Mouse (Mus musculus): ENCODE results near the gene Gm9048. TPM values are rescaled to one million over a fixed set of nuclear protein-coding genes. Genes with fewer than 3 reads are reported as not detected.
A peak's percentile ranks its signal among the peaks of the same experiment; 100 is the strongest.
"Not testable (repeated sequence)": the region's sequence is repeated elsewhere in the genome, so short reads cannot be mapped to it uniquely, and the experiment has no call there.

Gm9048 gene
- polyA plus RNA-seq (2014; fragmentation: Nextera tagmentation; extraction: Ambion mirVana), result not detected in 2 replicates

GRCm38 (mm10) chr10:118348579-118348978, at the start of gene Gm9048:
TSS of gene Gm9048 (minus strand) at chr10:118348679.
- H3K9ac ChIP-seq; H3K4me2 ChIP-seq (replicated peaks); H3K4me3 ChIP-seq (replicated peaks; ENCODE audit: low read length); H3K27ac ChIP-seq; H3K4me1 ChIP-seq (replicated peaks; ENCODE audit: control insufficient read depth, insufficient read depth, low read length); H3K27me3 ChIP-seq (ENCODE audit: control insufficient read depth, insufficient read depth, low read length); DNase-seq (ENCODE audit: low spot score); ATAC-seq (ENCODE audit: low FRiP score); H3K9me3 ChIP-seq (ENCODE audit: control insufficient read depth, low read length); H3K36me3 ChIP-seq (replicated peaks; ENCODE audit: control insufficient read depth, insufficient read depth): not testable (repeated sequence)
- WGBS, result 100% methylated on average over 1 of the region's 14 CpGs

- 7% methylated on average over 10 of the region's 10 CpGs for WGBS
- ATAC-seq (ENCODE audit: low FRiP score) (peak; percentile 91), DNase-seq (ENCODE audit: low spot score) (peak; percentile 92)
- Histone ChIP-seq H3K4me3 (replicated peaks; ENCODE audit: low read length) (no peak overlapping the region), H3K9ac (peak overlapping the region; percentile 29; the same call in 1 of the 2 replicates), H3K27ac (no peak overlapping the region), H3K4me1 (replicated peaks; ENCODE audit: control insufficient read depth, insufficient read depth, low read length) (no peaks in the 10 kb centered on the region), H3K36me3 (replicated peaks; ENCODE audit: control insufficient read depth, insufficient read depth) (no peaks in the 10 kb centered on the region), H3K4me2 (replicated peaks) (peak overlapping the region; percentile 45), H3K27me3 (ENCODE audit: control insufficient read depth, insufficient read depth, low read length) (no peaks in the 10 kb centered on the region), H3K9me3 (ENCODE audit: control insufficient read depth, low read length) (no peaks in the 10 kb centered on the region)
Measured at GRCm38 (mm10) chr10:118370443-118370842, 22.0 kb upstream of the Gm9048 start.

GRCm38 (mm10) chr10:118369518-118369917, 21.0 kb upstream of the Gm9048 start:
- 85% methylated on average over 9 of the region's 9 CpGs for WGBS
- H3K27ac ChIP-seq, result no peak overlapping the region
- no peaks in the 10 kb centered on the region for H3K9me3 ChIP-seq (ENCODE audit: control insufficient read depth, low read length)
- no peak overlapping the region for H3K4me2 ChIP-seq (replicated peaks)
- no peaks in the 10 kb centered on the region for H3K27me3 ChIP-seq (ENCODE audit: control insufficient read depth, insufficient read depth, low read length)
- H3K4me1 ChIP-seq (replicated peaks; ENCODE audit: control insufficient read depth, insufficient read depth, low read length), result no peaks in the 10 kb centered on the region
- DNase-seq (ENCODE audit: low spot score), result no peak
- no peaks in the 10 kb centered on the region for H3K36me3 ChIP-seq (replicated peaks; ENCODE audit: control insufficient read depth, insufficient read depth)
- H3K4me3 ChIP-seq (replicated peaks; ENCODE audit: low read length), result no peak overlapping the region
- no peak overlapping the region for H3K9ac ChIP-seq
- no peak for ATAC-seq (ENCODE audit: low FRiP score)

GRCm38 (mm10) chr10:118354005-118354404, 5.5 kb upstream of the Gm9048 start, which contains the start of gene Gm9049:
TSS of gene Gm9049 (minus strand) at chr10:118354105.
- ATAC-seq (ENCODE audit: low FRiP score); H3K9me3 ChIP-seq (ENCODE audit: control insufficient read depth, low read length); H3K27me3 ChIP-seq (ENCODE audit: control insufficient read depth, insufficient read depth, low read length); H3K4me1 ChIP-seq (replicated peaks; ENCODE audit: control insufficient read depth, insufficient read depth, low read length); H3K9ac ChIP-seq; H3K36me3 ChIP-seq (replicated peaks; ENCODE audit: control insufficient read depth, insufficient read depth); DNase-seq (ENCODE audit: low spot score); H3K4me3 ChIP-seq (replicated peaks; ENCODE audit: low read length); H3K4me2 ChIP-seq (replicated peaks); H3K27ac ChIP-seq: not testable (repeated sequence)
- WGBS, result no CpG with 5 or more reads among the region's 11 CpGs

- not testable (repeated sequence) for H3K4me3 ChIP-seq (replicated peaks; ENCODE audit: low read length); DNase-seq (ENCODE audit: low spot score); H3K27ac ChIP-seq; H3K4me1 ChIP-seq (replicated peaks; ENCODE audit: control insufficient read depth, insufficient read depth, low read length); H3K9ac ChIP-seq; H3K4me2 ChIP-seq (replicated peaks); H3K36me3 ChIP-seq (replicated peaks; ENCODE audit: control insufficient read depth, insufficient read depth); ATAC-seq (ENCODE audit: low FRiP score); H3K9me3 ChIP-seq (ENCODE audit: control insufficient read depth, low read length); H3K27me3 ChIP-seq (ENCODE audit: control insufficient read depth, insufficient read depth, low read length)
- no CpG with 5 or more reads among the region's 14 CpGs for WGBS
Measured at GRCm38 (mm10) chr10:118343155-118343554, 5.3 kb downstream of the Gm9048 start, which contains the start of gene Gm9046. TSS of gene Gm9046 (minus strand) at chr10:118343255.

- DNase-seq (ENCODE audit: low spot score); H3K4me2 ChIP-seq (replicated peaks); H3K9ac ChIP-seq; H3K4me3 ChIP-seq (replicated peaks; ENCODE audit: low read length); H3K27me3 ChIP-seq (ENCODE audit: control insufficient read depth, insufficient read depth, low read length); H3K36me3 ChIP-seq (replicated peaks; ENCODE audit: control insufficient read depth, insufficient read depth); H3K9me3 ChIP-seq (ENCODE audit: control insufficient read depth, low read length); H3K4me1 ChIP-seq (replicated peaks; ENCODE audit: control insufficient read depth, insufficient read depth, low read length); ATAC-seq (ENCODE audit: low FRiP score); H3K27ac ChIP-seq: not testable (repeated sequence)
- no CpG with 5 or more reads among the region's 14 CpGs for WGBS
Measured at GRCm38 (mm10) chr10:118337731-118338130, 10.7 kb downstream of the Gm9048 start, which contains the start of gene Gm9045. TSS of gene Gm9045 (minus strand) at chr10:118337831.

GRCm38 (mm10) chr10:118332308-118332707, 16.2 kb downstream of the Gm9048 start, which contains the start of gene Gm9044:
TSS of gene Gm9044 (minus strand) at chr10:118332408.
- not testable (repeated sequence) for H3K36me3 ChIP-seq (replicated peaks; ENCODE audit: control insufficient read depth, insufficient read depth); H3K4me3 ChIP-seq (replicated peaks; ENCODE audit: low read length); H3K9me3 ChIP-seq (ENCODE audit: control insufficient read depth, low read length); H3K4me2 ChIP-seq (replicated peaks); H3K9ac ChIP-seq; H3K4me1 ChIP-seq (replicated peaks; ENCODE audit: control insufficient read depth, insufficient read depth, low read length); DNase-seq (ENCODE audit: low spot score); H3K27me3 ChIP-seq (ENCODE audit: control insufficient read depth, insufficient read depth, low read length); ATAC-seq (ENCODE audit: low FRiP score); H3K27ac ChIP-seq
- no CpG with 5 or more reads among the region's 14 CpGs for WGBS

GRCm38 (mm10) chr10:118326869-118327268, 21.6 kb downstream of the Gm9048 start, which contains the start of gene Gm9040:
TSS of gene Gm9040 (minus strand) at chr10:118326969.
- ATAC-seq (ENCODE audit: low FRiP score); H3K36me3 ChIP-seq (replicated peaks; ENCODE audit: control insufficient read depth, insufficient read depth); H3K4me2 ChIP-seq (replicated peaks); H3K4me1 ChIP-seq (replicated peaks; ENCODE audit: control insufficient read depth, insufficient read depth, low read length); H3K4me3 ChIP-seq (replicated peaks; ENCODE audit: low read length); H3K27ac ChIP-seq; H3K27me3 ChIP-seq (ENCODE audit: control insufficient read depth, insufficient read depth, low read length); H3K9me3 ChIP-seq (ENCODE audit: control insufficient read depth, low read length); H3K9ac ChIP-seq; DNase-seq (ENCODE audit: low spot score): not testable (repeated sequence)
- WGBS, result no CpG with 5 or more reads among the region's 11 CpGs

GRCm38 (mm10) chr10:118319024-118319423, 29.5 kb downstream of the Gm9048 start:
- DNase-seq (ENCODE audit: low spot score) (no peak), ATAC-seq (ENCODE audit: low FRiP score) (no peak)
- Histone ChIP-seq H3K36me3 (replicated peaks; ENCODE audit: control insufficient read depth, insufficient read depth) (no peaks in the 10 kb centered on the region), H3K27ac (no peak overlapping the region), H3K4me1 (replicated peaks; ENCODE audit: control insufficient read depth, insufficient read depth, low read length) (no peaks in the 10 kb centered on the region), H3K9me3 (ENCODE audit: control insufficient read depth, low read length) (no peaks in the 10 kb centered on the region), H3K4me2 (replicated peaks) (no peak overlapping the region), H3K4me3 (replicated peaks; ENCODE audit: low read length) (no peak overlapping the region), H3K27me3 (ENCODE audit: control insufficient read depth, insufficient read depth, low read length) (no peaks in the 10 kb centered on the region), H3K9ac (no peak overlapping the region)
- 92% methylated on average over 8 of the region's 8 CpGs for WGBS

- not testable (repeated sequence) for H3K36me3 ChIP-seq (replicated peaks; ENCODE audit: control insufficient read depth, insufficient read depth); H3K4me3 ChIP-seq (replicated peaks; ENCODE audit: low read length); ATAC-seq (ENCODE audit: low FRiP score); H3K4me2 ChIP-seq (replicated peaks); H3K9ac ChIP-seq; DNase-seq (ENCODE audit: low spot score); H3K4me1 ChIP-seq (replicated peaks; ENCODE audit: control insufficient read depth, insufficient read depth, low read length); H3K27ac ChIP-seq; H3K9me3 ChIP-seq (ENCODE audit: control insufficient read depth, low read length); H3K27me3 ChIP-seq (ENCODE audit: control insufficient read depth, insufficient read depth, low read length)
- 48% methylated on average over 2 of the region's 2 CpGs for WGBS
Measured at GRCm38 (mm10) chr10:118302133-118302532, 46.3 kb downstream of the Gm9048 start.

Data from hindbrain, embryonic 14.5 days (tissue).